Comparison of ENCODE assay signal across 18 mouse cellular contexts in the genomic region with DNA sequence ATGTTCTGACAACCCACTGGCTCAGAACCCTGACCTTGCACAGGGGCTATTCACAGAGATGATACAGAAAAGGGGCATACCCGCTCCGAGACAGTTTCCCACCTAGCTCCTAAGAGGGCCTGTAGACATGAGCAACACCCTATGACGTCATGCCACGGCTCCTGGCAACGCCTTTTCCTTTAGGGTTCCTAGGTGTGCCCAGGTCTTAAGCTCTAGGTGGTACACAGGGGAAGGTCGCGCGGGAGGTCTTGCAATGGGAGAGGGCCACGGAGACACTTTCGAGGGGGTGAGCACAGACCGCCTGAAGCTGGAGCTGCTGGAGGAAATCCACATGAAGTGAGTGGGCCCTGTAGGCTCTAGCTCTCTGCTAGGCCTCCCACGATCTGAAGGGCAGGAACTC. TPM values are rescaled to one million over a fixed set of nuclear protein-coding genes. Genes with fewer than 3 reads are reported as not detected.
"Had no signal": no experiment of that assay in that cellular context is flagged by ENCODE, and none has a peak within 500 bp of the region (broad histone marks: within the 10 kb centered on the region; RNA-seq: fewer than 3 reads in every experiment).

No protein-coding gene starts in this region.

- H3K4me3 ChIP-seq: midbrain, embryonic 10.5 days; midbrain, embryonic 12.5 days; myocyte; neural tube, embryonic 12.5 days; stomach, embryonic 15.5 days had no signal

- H3K4me1 ChIP-seq: midbrain, embryonic 10.5 days; midbrain, embryonic 12.5 days; neural tube, embryonic 12.5 days; stomach, embryonic 15.5 days had no signal

- H3K4me2 ChIP-seq: lung, embryonic 14.5 days; midbrain, embryonic 12.5 days; neural tube, embryonic 12.5 days; stomach, embryonic 15.5 days had no signal

- DNase-seq: lung, adult 18-20 months; lung, embryonic 14.5 days; lung, postnatal 10 days; lung, postnatal 4 days; midbrain, embryonic 14.5 days; right cerebral cortex, postnatal 14 days; thymus, adult 2 months; thymus, postnatal 25 days; thymus, postnatal 4 days had no signal

- H3K27me3 ChIP-seq: midbrain, embryonic 12.5 days; neural tube, embryonic 12.5 days; stomach, embryonic 15.5 days had no signal

- H3K9ac ChIP-seq: lung, embryonic 14.5 days; midbrain, embryonic 12.5 days; neural tube, embryonic 12.5 days; stomach, embryonic 15.5 days had no signal

- H3K9me3 ChIP-seq: midbrain, embryonic 10.5 days; midbrain, embryonic 12.5 days; neural tube, embryonic 12.5 days; stomach, embryonic 15.5 days had no signal

- H3K27ac ChIP-seq: midbrain, embryonic 10.5 days; midbrain, embryonic 12.5 days; neural tube, embryonic 12.5 days; stomach, embryonic 15.5 days; stomach, postnatal 0 days had no signal

- ATAC-seq: midbrain, embryonic 16.5 days had no signal

RNA-seq across cellular contexts. Expression of a gene that starts 2.7 kb away (rescaled TPM):
- polyA plus RNA-seq: lung, embryonic 14.5 days; midbrain, embryonic 12.5 days; neural tube, embryonic 12.5 days; spleen, adult 2 months; thymus, adult 2 months had no signal

RNA-seq across cellular contexts. Expression of a gene that starts 42.0 kb away (rescaled TPM):
- polyA plus RNA-seq: lung, embryonic 14.5 days; lung, embryonic 16.5 days; midbrain, embryonic 10.5 days; midbrain, embryonic 12.5 days; midbrain, embryonic 14.5 days; midbrain, embryonic 16.5 days; neural tube, embryonic 12.5 days; spleen, adult 2 months; stomach, embryonic 15.5 days; stomach, postnatal 0 days had no signal
